Mouse (Mus musculus) olfactory bulb, adult 2 months (tissue): ENCODE data around the gene Actr6.

Source experiments
- CTCF ChIP-seq: fragments of 200-500 bp; IDR thresholded peaks from 2 replicates; pipeline ENCODE4 v1.5.1; 2012; ENCODE audit warnings: low read depth, mild to moderate bottlenecking, low read length, moderate library complexity; ENCODE audit not compliant: insufficient read depth
- POLR2A ChIP-seq: fragments of 200-500 bp; IDR thresholded peaks from 2 replicates; pipeline ENCODE4 v1.6.1; 2012; ENCODE audit warnings: mild to moderate bottlenecking, low read depth, low read length, moderate library complexity; ENCODE audit not compliant: insufficient read depth

DNA sequence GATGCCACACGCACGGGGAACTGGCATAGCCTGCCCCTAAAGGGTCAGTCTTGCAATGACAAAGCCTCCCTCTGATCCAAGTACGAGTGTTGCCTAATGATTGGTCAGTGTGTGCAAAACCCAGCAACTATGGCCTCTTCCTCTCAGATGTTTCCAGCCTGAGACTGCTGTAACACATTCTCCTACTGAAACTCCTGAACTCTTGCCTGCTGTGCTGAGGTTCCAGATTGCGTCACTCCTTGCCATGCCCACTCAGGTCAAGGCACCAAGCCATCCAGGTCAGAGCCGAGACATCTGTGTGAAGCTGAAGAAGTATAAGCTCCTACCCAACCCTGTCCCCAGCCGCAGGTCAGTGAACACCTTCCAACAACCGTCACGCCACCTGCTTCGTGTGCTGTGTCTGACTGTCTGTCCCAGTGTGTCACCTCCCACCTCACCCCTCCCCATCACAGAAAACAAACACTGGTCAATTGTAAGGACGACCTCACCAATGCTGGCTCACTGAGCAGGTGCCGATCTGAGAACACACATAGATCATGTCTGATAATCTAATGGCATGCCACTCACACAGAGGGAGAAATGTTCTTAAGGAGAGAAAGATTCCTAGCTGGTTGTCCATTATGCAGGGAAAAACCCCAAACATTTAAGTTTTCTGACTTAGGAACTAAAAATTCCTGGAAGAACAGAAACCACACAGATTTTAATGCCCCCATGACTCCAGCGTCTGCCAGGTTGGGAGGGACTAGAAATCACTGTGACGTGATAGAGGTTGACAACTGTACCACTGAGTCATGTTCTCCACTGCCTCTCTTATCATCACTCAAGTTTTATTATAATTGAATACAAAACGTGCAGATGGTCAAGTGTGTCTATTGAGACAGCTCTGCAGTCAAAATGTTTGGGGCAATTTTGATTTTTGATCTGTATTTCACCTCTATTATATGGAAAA, 9.6 kb downstream of the Actr6 start:
- TF ChIP-seq CTCF (no peak), POLR2A (no peak)
